Mouse (Mus musculus): ENCODE results near the gene Lhx5. TPM values are rescaled to one million over a fixed set of nuclear protein-coding genes. Genes with fewer than 3 reads are reported as not detected.

Gene Lhx5
- polyA plus RNA-seq, 1 experiment from 2014 or later, result not detected

DNA sequence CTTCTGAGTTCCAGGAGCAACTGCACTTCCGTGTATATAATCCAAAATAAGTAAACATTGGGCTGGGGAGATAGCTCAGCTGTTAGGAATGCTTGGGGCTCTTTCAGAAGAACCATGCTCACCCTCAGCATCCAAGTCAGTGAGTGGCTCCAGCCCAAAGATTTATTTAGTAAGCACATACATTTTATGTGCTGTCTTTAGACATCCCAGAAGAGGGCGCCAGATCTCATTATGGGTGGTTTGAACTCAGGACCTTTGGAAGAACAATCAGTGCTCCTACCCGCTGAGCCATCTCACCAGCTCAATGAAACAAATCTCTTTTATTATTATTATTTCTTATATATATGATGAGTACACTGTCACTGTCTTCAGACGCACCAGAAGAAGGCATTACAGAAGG is 48.0 kb downstream of the Lhx5 start:
- WGBS, result 66% methylated on average over 4 of the region's 4 CpGs
- Histone ChIP-seq H3K27me3 (ENCODE audit: control insufficient read depth, insufficient read depth, low read length) (peaks cover 9% of the 10 kb centered on the region), H3K4me2 (ENCODE audit: low read depth, low read length) (no peak overlapping the region), H3K4me3 (ENCODE audit: low read length) (no peak overlapping the region), H3K27ac (ENCODE audit: low read length) (no peak overlapping the region), H3K9ac (ENCODE audit: low read length) (no peak overlapping the region), H3K9me3 (replicated peaks; ENCODE audit: control insufficient read depth, low read length) (no peaks in the 10 kb centered on the region), H3K4me1 (ENCODE audit: control insufficient read depth, insufficient read depth, low read length) (peaks cover 4% of the 10 kb centered on the region; the same call in 1 of the 2 replicates), H3K36me3 (ENCODE audit: control insufficient read depth, insufficient read depth) (no peaks in the 10 kb centered on the region)
- no peak for ATAC-seq (replicated peaks; ENCODE audit: extremely low read depth, insufficient read depth, low FRiP score)

DNA sequence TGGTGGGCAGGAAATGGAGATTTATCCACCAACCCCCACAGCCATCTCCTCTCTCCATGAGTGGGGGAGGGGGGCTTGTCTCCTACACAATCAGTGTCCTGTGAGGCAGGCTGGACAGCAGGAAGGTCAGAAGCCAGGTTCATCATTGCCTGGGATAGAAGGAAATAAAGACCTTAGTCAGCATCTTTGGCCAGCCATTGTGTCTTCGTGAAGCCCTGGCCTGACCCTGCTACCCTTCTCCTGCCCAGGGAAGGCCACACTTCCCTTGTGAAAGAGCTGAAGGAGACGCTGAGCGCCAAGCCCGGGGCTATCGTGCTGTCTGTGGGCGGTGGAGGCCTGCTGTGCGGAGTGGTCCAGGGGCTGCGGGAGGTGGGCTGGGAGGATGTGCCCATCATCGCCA is 49.7 kb downstream of the Lhx5 start:
- Histone ChIP-seq H3K4me2 (ENCODE audit: low read depth, low read length) (no peak overlapping the region), H3K27me3 (ENCODE audit: control insufficient read depth, insufficient read depth, low read length) (peaks cover 9% of the 10 kb centered on the region), H3K9me3 (replicated peaks; ENCODE audit: control insufficient read depth, low read length) (no peaks in the 10 kb centered on the region), H3K4me1 (ENCODE audit: control insufficient read depth, insufficient read depth, low read length) (peaks cover 1% of the 10 kb centered on the region; the same call in 1 of the 2 replicates), H3K27ac (ENCODE audit: low read length) (no peak overlapping the region), H3K4me3 (ENCODE audit: low read length) (no peak overlapping the region), H3K9ac (ENCODE audit: low read length) (no peak overlapping the region), H3K36me3 (ENCODE audit: control insufficient read depth, insufficient read depth) (peaks cover 6% of the 10 kb centered on the region)
- 60% methylated on average over 9 of the region's 9 CpGs for WGBS
- no peak for ATAC-seq (replicated peaks; ENCODE audit: extremely low read depth, insufficient read depth, low FRiP score)

DNA sequence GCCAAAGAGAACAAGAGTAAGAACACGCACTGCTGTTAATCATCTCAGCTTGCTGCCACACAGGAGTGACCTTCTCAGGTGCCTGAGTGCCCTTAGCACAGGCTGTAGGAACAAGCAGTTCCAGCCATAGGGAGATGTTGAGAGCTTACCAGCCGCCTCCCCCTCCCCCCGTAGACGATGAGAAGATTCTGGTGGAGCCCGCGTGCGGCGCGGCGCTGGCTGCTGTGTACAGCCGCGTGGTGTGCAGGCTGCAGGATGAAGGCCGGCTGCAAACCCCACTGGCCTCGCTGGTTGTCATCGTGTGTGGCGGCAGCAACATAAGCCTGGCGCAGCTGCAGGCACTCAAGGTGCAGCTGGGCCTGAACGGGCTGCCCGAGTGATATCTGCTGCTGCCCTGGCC is 51.9 kb downstream of the Lhx5 start:
- WGBS, result 73% methylated on average over 19 of the region's 19 CpGs
- peaks cover 15% of the 10 kb centered on the region for H3K36me3 ChIP-seq (ENCODE audit: control insufficient read depth, insufficient read depth)
- no peak overlapping the region for H3K4me3 ChIP-seq (ENCODE audit: low read length)
- H3K9me3 ChIP-seq (replicated peaks; ENCODE audit: control insufficient read depth, low read length), result no peaks in the 10 kb centered on the region
- no peak overlapping the region for H3K9ac ChIP-seq (ENCODE audit: low read length)
- no peaks in the 10 kb centered on the region for H3K27me3 ChIP-seq (ENCODE audit: control insufficient read depth, insufficient read depth, low read length)
- no peak overlapping the region for H3K27ac ChIP-seq (ENCODE audit: low read length)
- ATAC-seq (replicated peaks; ENCODE audit: extremely low read depth, insufficient read depth, low FRiP score), result no peak; the same call in 1 of the 2 replicates
- H3K4me2 ChIP-seq (ENCODE audit: low read depth, low read length), result no peak overlapping the region
- H3K4me1 ChIP-seq (ENCODE audit: control insufficient read depth, insufficient read depth, low read length), result no peaks in the 10 kb centered on the region

- H3K4me1 ChIP-seq (ENCODE audit: control insufficient read depth, insufficient read depth, low read length), result peaks cover 7% of the 10 kb centered on the region; the same call in 1 of the 2 replicates
- no peak overlapping the region for H3K9ac ChIP-seq (ENCODE audit: low read length)
- H3K27me3 ChIP-seq (ENCODE audit: control insufficient read depth, insufficient read depth, low read length), result no peaks in the 10 kb centered on the region
- peaks cover 22% of the 10 kb centered on the region for H3K36me3 ChIP-seq (ENCODE audit: control insufficient read depth, insufficient read depth)
- H3K27ac ChIP-seq (ENCODE audit: low read length), result no peak overlapping the region
- 80% methylated on average over 8 of the region's 8 CpGs for WGBS
- H3K9me3 ChIP-seq (replicated peaks; ENCODE audit: control insufficient read depth, low read length), result no peaks in the 10 kb centered on the region
- no peak for ATAC-seq (replicated peaks; ENCODE audit: extremely low read depth, insufficient read depth, low FRiP score)
- no peak overlapping the region for H3K4me3 ChIP-seq (ENCODE audit: low read length)
- H3K4me2 ChIP-seq (ENCODE audit: low read depth, low read length), result no peak overlapping the region
Observed at GRCm38 (mm10) chr5:120487844-120488243, 56.3 kb downstream of the Lhx5 start.

GRCm38 (mm10) chr5:120490679-120491192 is 59.2 kb downstream of the Lhx5 start:
- H3K27me3 ChIP-seq (ENCODE audit: control insufficient read depth, insufficient read depth, low read length), result no peaks in the 10 kb centered on the region
- peak overlapping the region; percentile 71 for H3K27ac ChIP-seq (ENCODE audit: low read length)
- ATAC-seq (replicated peaks; ENCODE audit: extremely low read depth, insufficient read depth, low FRiP score), result peak; percentile 64

More at GRCm38 (mm10) chr5:120490679-120491192, 59.2 kb downstream of the Lhx5 start:
- H3K4me2 ChIP-seq (ENCODE audit: low read depth, low read length), result no peak overlapping the region
- H3K4me3 ChIP-seq (ENCODE audit: low read length), result no peak overlapping the region
- peaks cover 7% of the 10 kb centered on the region; the same call in 1 of the 2 replicates for H3K4me1 ChIP-seq (ENCODE audit: control insufficient read depth, insufficient read depth, low read length)
- 50% methylated on average over 8 of the region's 8 CpGs for WGBS
- H3K9me3 ChIP-seq (replicated peaks; ENCODE audit: control insufficient read depth, low read length), result no peaks in the 10 kb centered on the region
- H3K9ac ChIP-seq (ENCODE audit: low read length), result peak overlapping the region; percentile 34
- peaks cover 23% of the 10 kb centered on the region for H3K36me3 ChIP-seq (ENCODE audit: control insufficient read depth, insufficient read depth)

Other genes starting within 250 kb of the Lhx5 start
- 18.1 TPM in 2 replicates for gene Sdsl, start 41.1 kb downstream of the Lhx5 start, polyA plus RNA-seq (2015; fragmentation: Nextera tagmentation; extraction: Ambion mirVana)
- gene Sds, start 44.8 kb downstream of the Lhx5 start, polyA plus RNA-seq (2015; fragmentation: Nextera tagmentation; extraction: Ambion mirVana), result 0.56 TPM in 1 of 2 replicates, not detected in the other
- 43.3 and 44.1 TPM in 2 replicates for gene Plbd2, start 71.9 kb downstream of the Lhx5 start, polyA plus RNA-seq (2015; fragmentation: Nextera tagmentation; extraction: Ambion mirVana)
- 3.5 and 4.3 TPM in 2 replicates for gene Slc8b1, start 79.5 kb downstream of the Lhx5 start, polyA plus RNA-seq (2015; fragmentation: Nextera tagmentation; extraction: Ambion mirVana)
- gene Tpcn1, start 157.0 kb downstream of the Lhx5 start, polyA plus RNA-seq (2015; fragmentation: Nextera tagmentation; extraction: Ambion mirVana), result 14.5 TPM in 2 replicates
- 0.36 and 0.42 TPM in 2 replicates for gene Iqcd, start 157.3 kb downstream of the Lhx5 start, polyA plus RNA-seq (2015; fragmentation: Nextera tagmentation; extraction: Ambion mirVana)
- gene Rita1, start 180.9 kb downstream of the Lhx5 start, polyA plus RNA-seq (2015; fragmentation: Nextera tagmentation; extraction: Ambion mirVana), result 13.2 and 14.0 TPM in 2 replicates
- gene Ddx54, start 181.0 kb downstream of the Lhx5 start, polyA plus RNA-seq (2015; fragmentation: Nextera tagmentation; extraction: Ambion mirVana), result 30.2 and 35.0 TPM in 2 replicates
- 0.49 TPM in 1 of 2 replicates, not detected in the other for gene Cfap73, start 202.5 kb downstream of the Lhx5 start, polyA plus RNA-seq (2015; fragmentation: Nextera tagmentation; extraction: Ambion mirVana)
- 0.70 and 0.74 TPM in 2 replicates for gene Rasal1, start 217.1 kb downstream of the Lhx5 start, polyA plus RNA-seq (2015; fragmentation: Nextera tagmentation; extraction: Ambion mirVana)